Mouse (Mus musculus): Measurements from ENCODE around the gene Gckr. TPM values are rescaled to one million over a fixed set of nuclear protein-coding genes. Genes with fewer than 3 reads are reported as not detected.

Gckr gene
- polyA plus RNA-seq, 1 experiment from 2014 or later = 0.27 TPM

GRCm38 (mm10) chr5:31290521-31291360 lies 6.5 kb upstream of the Gckr start, which contains the start of gene Ift172:
TSS of gene Ift172 (minus strand) at chr5:31291116.
- no peaks in the 10 kb centered on the region for H3K27me3 ChIP-seq (replicated peaks; ENCODE audit: control insufficient read depth, insufficient read depth, low read length)
- peaks cover 32% of the 10 kb centered on the region for H3K4me1 ChIP-seq (replicated peaks; ENCODE audit: control insufficient read depth, insufficient read depth, low read length)
- peak within 1 kb of the TSS; percentile 94 for H3K4me2 ChIP-seq (ENCODE audit: low read length)
- peaks cover 7% of the 10 kb centered on the region; the same call in 1 of the 2 replicates for H3K36me3 ChIP-seq (ENCODE audit: control insufficient read depth, insufficient read depth)
- WGBS = 3% methylated on average over 45 of the region's 45 CpGs
- H3K9ac ChIP-seq (replicated peaks; ENCODE audit: low read depth, low read length) = peak within 1 kb of the TSS; percentile 58
- H3K4me3 ChIP-seq (replicated peaks; ENCODE audit: low read length) = peak within 1 kb of the TSS; percentile 65
- no peaks in the 10 kb centered on the region for H3K9me3 ChIP-seq (ENCODE audit: control insufficient read depth, low read length)
- H3K27ac ChIP-seq (ENCODE audit: low read length) = peak within 1 kb of the TSS; percentile 86
- peak; percentile 93 for ATAC-seq

- H3K36me3 ChIP-seq (ENCODE audit: control insufficient read depth, insufficient read depth) = peaks cover 7% of the 10 kb centered on the region; the same call in 1 of the 2 replicates
- no peak for ATAC-seq
- no peaks in the 10 kb centered on the region for H3K9me3 ChIP-seq (ENCODE audit: control insufficient read depth, low read length)
- H3K4me2 ChIP-seq (ENCODE audit: low read length) = peak overlapping the region; percentile 94
- H3K27me3 ChIP-seq (replicated peaks; ENCODE audit: control insufficient read depth, insufficient read depth, low read length) = no peaks in the 10 kb centered on the region
- peak overlapping the region; percentile 65 for H3K4me3 ChIP-seq (replicated peaks; ENCODE audit: low read length)
- peak overlapping the region; percentile 44 for H3K9ac ChIP-seq (replicated peaks; ENCODE audit: low read depth, low read length)
- peaks cover 32% of the 10 kb centered on the region for H3K4me1 ChIP-seq (replicated peaks; ENCODE audit: control insufficient read depth, insufficient read depth, low read length)
- 3% methylated on average over 9 of the region's 9 CpGs for WGBS
- peak overlapping the region; percentile 86 for H3K27ac ChIP-seq (ENCODE audit: low read length)
Measured at GRCm38 (mm10) chr5:31291361-31291688, 5.9 kb upstream of the Gckr start.

GRCm38 (mm10) chr5:31294964-31295605 lies 2.2 kb upstream of the Gckr start:
- WGBS = 4% methylated on average over 24 of the region's 29 CpGs
- Histone ChIP-seq H3K9me3 (ENCODE audit: control insufficient read depth, low read length) (no peaks in the 10 kb centered on the region), H3K4me3 (replicated peaks; ENCODE audit: low read length) (peak overlapping the region; percentile 79)

GRCm38 (mm10) chr5:31295606-31296141 lies 1.6 kb upstream of the Gckr start, which contains the start of gene Fndc4:
TSS of gene Fndc4 (minus strand) at chr5:31296080.
- Histone ChIP-seq H3K4me1 (replicated peaks; ENCODE audit: control insufficient read depth, insufficient read depth, low read length) (peaks cover 23% of the 10 kb centered on the region), H3K9ac (replicated peaks; ENCODE audit: low read depth, low read length) (peak within 1 kb of the TSS; percentile 96), H3K4me3 (replicated peaks; ENCODE audit: low read length) (peak within 1 kb of the TSS; percentile 79), H3K27ac (ENCODE audit: low read length) (peak within 1 kb of the TSS; percentile 78), H3K4me2 (ENCODE audit: low read length) (peak within 1 kb of the TSS; percentile 84), H3K9me3 (ENCODE audit: control insufficient read depth, low read length) (no peaks in the 10 kb centered on the region), H3K36me3 (ENCODE audit: control insufficient read depth, insufficient read depth) (peaks cover 2% of the 10 kb centered on the region; the same call in 1 of the 2 replicates), H3K27me3 (replicated peaks; ENCODE audit: control insufficient read depth, insufficient read depth, low read length) (no peaks in the 10 kb centered on the region)
- peak; percentile 84 for ATAC-seq
- WGBS = under 1% methylated on average over 45 of the region's 46 CpGs

More at GRCm38 (mm10) chr5:31294964-31295605, 2.2 kb upstream of the Gckr start:
- peak overlapping the region; percentile 78; the same call in 1 of the 2 replicates for H3K27ac ChIP-seq (ENCODE audit: low read length)
- peak overlapping the region; percentile 84 for H3K4me2 ChIP-seq (ENCODE audit: low read length)
- peaks cover 29% of the 10 kb centered on the region for H3K4me1 ChIP-seq (replicated peaks; ENCODE audit: control insufficient read depth, insufficient read depth, low read length)
- peak; percentile 13; the same call in 1 of the 2 replicates for ATAC-seq
- H3K27me3 ChIP-seq (replicated peaks; ENCODE audit: control insufficient read depth, insufficient read depth, low read length) = no peaks in the 10 kb centered on the region
- peak overlapping the region; percentile 96 for H3K9ac ChIP-seq (replicated peaks; ENCODE audit: low read depth, low read length)
- peaks cover 2% of the 10 kb centered on the region; the same call in 1 of the 2 replicates for H3K36me3 ChIP-seq (ENCODE audit: control insufficient read depth, insufficient read depth)

GRCm38 (mm10) chr5:31297981-31298380 lies 738 bp downstream of the Gckr start:
- Histone ChIP-seq H3K4me2 (ENCODE audit: low read length) (no peak overlapping the region), H3K36me3 (ENCODE audit: control insufficient read depth, insufficient read depth) (no peaks in the 10 kb centered on the region; the same call in 1 of the 2 replicates), H3K9me3 (ENCODE audit: control insufficient read depth, low read length) (no peaks in the 10 kb centered on the region), H3K27me3 (replicated peaks; ENCODE audit: control insufficient read depth, insufficient read depth, low read length) (no peaks in the 10 kb centered on the region), H3K9ac (replicated peaks; ENCODE audit: low read depth, low read length) (no peak overlapping the region), H3K4me1 (replicated peaks; ENCODE audit: control insufficient read depth, insufficient read depth, low read length) (peaks cover 15% of the 10 kb centered on the region), H3K4me3 (replicated peaks; ENCODE audit: low read length) (no peak overlapping the region), H3K27ac (ENCODE audit: low read length) (no peak overlapping the region)
- 76% methylated on average over 3 of the region's 3 CpGs for WGBS
- no peak for ATAC-seq

DNA sequence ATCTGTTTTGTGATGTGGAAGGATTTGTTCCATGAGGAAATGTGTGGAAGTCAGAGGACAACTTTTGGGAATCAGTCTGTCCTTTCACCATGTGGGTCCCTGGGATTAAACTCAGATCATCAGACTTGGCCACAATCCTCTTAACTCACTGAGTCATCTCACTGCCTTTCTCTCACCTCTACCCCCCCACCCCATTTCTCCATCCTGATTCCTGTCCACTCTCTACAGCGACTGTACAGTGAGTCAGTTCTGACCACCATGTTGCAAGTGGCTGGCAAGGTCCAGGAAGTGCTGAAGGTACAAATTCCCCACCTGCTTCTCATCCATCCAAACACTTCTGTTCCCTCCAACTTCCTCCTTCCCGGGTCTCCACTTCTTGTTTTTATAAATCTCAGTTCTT lies 1.2 kb downstream of the Gckr start:
- Histone ChIP-seq H3K27ac (ENCODE audit: low read length) (no peak overlapping the region), H3K36me3 (ENCODE audit: control insufficient read depth, insufficient read depth) (no peaks in the 10 kb centered on the region), H3K4me3 (replicated peaks; ENCODE audit: low read length) (no peak overlapping the region), H3K4me1 (replicated peaks; ENCODE audit: control insufficient read depth, insufficient read depth, low read length) (peaks cover 15% of the 10 kb centered on the region), H3K9me3 (ENCODE audit: control insufficient read depth, low read length) (no peaks in the 10 kb centered on the region), H3K27me3 (replicated peaks; ENCODE audit: control insufficient read depth, insufficient read depth, low read length) (no peaks in the 10 kb centered on the region), H3K9ac (replicated peaks; ENCODE audit: low read depth, low read length) (no peak overlapping the region), H3K4me2 (ENCODE audit: low read length) (no peak overlapping the region)
- ATAC-seq = no peak
- 72% methylated on average over 2 of the region's 2 CpGs for WGBS

GRCm38 (mm10) chr5:31301866-31302265 lies 4.6 kb downstream of the Gckr start:
- H3K4me1 ChIP-seq (replicated peaks; ENCODE audit: control insufficient read depth, insufficient read depth, low read length) = no peaks in the 10 kb centered on the region
- no peaks in the 10 kb centered on the region for H3K9me3 ChIP-seq (ENCODE audit: control insufficient read depth, low read length)
- H3K27ac ChIP-seq (ENCODE audit: low read length) = no peak overlapping the region
- H3K9ac ChIP-seq (replicated peaks; ENCODE audit: low read depth, low read length) = no peak overlapping the region
- WGBS = 70% methylated on average over 8 of the region's 8 CpGs
- no peak overlapping the region for H3K4me2 ChIP-seq (ENCODE audit: low read length)
- no peaks in the 10 kb centered on the region for H3K27me3 ChIP-seq (replicated peaks; ENCODE audit: control insufficient read depth, insufficient read depth, low read length)
- H3K4me3 ChIP-seq (replicated peaks; ENCODE audit: low read length) = no peak overlapping the region
- H3K36me3 ChIP-seq (ENCODE audit: control insufficient read depth, insufficient read depth) = no peaks in the 10 kb centered on the region
- no peak for ATAC-seq

DNA sequence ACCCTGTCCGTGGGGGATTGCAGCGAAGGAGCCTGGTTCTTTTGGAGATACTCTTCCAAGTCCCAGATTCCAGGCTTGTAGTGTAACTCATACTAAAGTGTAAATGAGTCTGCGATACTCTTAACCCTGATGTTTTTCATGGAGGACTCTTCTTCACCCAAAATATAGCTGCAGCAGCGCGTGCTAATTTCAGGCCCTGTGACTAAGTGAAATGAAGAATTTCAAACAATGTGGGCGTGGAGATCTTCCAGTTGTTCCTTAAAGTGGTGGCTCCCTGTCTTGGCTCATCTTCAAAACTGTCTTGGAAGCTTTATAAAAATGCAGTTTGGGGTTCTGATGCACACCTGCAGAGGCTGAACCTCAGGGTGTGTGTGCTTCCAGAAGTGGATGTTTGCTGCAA lies 5.8 kb downstream of the Gckr start:
- ATAC-seq = no peak
- H3K27me3 ChIP-seq (replicated peaks; ENCODE audit: control insufficient read depth, insufficient read depth, low read length) = no peaks in the 10 kb centered on the region
- no peak overlapping the region for H3K27ac ChIP-seq (ENCODE audit: low read length)
- no peaks in the 10 kb centered on the region for H3K36me3 ChIP-seq (ENCODE audit: control insufficient read depth, insufficient read depth)
- no peak overlapping the region for H3K9ac ChIP-seq (replicated peaks; ENCODE audit: low read depth, low read length)
- H3K4me1 ChIP-seq (replicated peaks; ENCODE audit: control insufficient read depth, insufficient read depth, low read length) = no peaks in the 10 kb centered on the region
- H3K4me3 ChIP-seq (replicated peaks; ENCODE audit: low read length) = no peak overlapping the region
- H3K4me2 ChIP-seq (ENCODE audit: low read length) = no peak overlapping the region
- H3K9me3 ChIP-seq (ENCODE audit: control insufficient read depth, low read length) = no peaks in the 10 kb centered on the region
- 91% methylated on average over 6 of the region's 6 CpGs for WGBS

DNA sequence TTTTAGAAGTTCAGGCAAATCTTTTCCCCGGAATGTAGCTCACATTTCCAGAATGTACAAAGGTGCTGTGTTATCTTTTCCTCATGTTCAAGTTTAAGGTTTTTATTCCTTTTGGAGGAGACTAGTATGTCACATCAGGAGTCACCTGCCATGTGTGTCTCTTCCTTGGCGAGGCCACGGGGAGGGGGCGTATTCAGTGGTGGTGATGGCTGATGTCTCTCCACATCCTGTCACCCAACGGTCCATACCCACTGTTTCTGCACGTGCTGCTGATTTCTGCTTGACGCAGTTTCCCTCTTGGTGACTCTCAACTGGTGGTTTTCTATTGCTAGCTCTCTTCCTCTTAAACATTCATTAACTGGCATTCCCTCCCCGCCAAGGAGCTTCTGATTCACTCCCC lies 15.6 kb downstream of the Gckr start:
- Histone ChIP-seq H3K9me3 (ENCODE audit: control insufficient read depth, low read length) (no peaks in the 10 kb centered on the region), H3K27me3 (replicated peaks; ENCODE audit: control insufficient read depth, insufficient read depth, low read length) (no peaks in the 10 kb centered on the region), H3K4me2 (ENCODE audit: low read length) (no peak overlapping the region), H3K9ac (replicated peaks; ENCODE audit: low read depth, low read length) (no peak overlapping the region), H3K4me1 (replicated peaks; ENCODE audit: control insufficient read depth, insufficient read depth, low read length) (no peaks in the 10 kb centered on the region), H3K36me3 (ENCODE audit: control insufficient read depth, insufficient read depth) (no peaks in the 10 kb centered on the region), H3K4me3 (replicated peaks; ENCODE audit: low read length) (no peak overlapping the region), H3K27ac (ENCODE audit: low read length) (no peak overlapping the region)
- no peak for ATAC-seq
- 91% methylated on average over 8 of the region's 8 CpGs for WGBS

Measured in forebrain, embryonic 16.5 days (tissue).